Mouse (Mus musculus) liver, embryonic 14.5 days (tissue): ENCODE results near the gene Fhod1.

ENCODE experiments used
- CTCF ChIP-seq: IDR thresholded peaks from 2 replicates; pipeline ENCODE4 v1.5.1; 2016; ENCODE audit warnings: antibody characterized with exemption, low read depth, control low read depth
- EP300 ChIP-seq: IDR thresholded peaks from 2 replicates; pipeline ENCODE4 v1.6.1; 2016; ENCODE audit warnings: antibody characterized with exemption, low read depth

GRCm38 (mm10) chr8:105290554-105291314, 57.0 kb downstream of the Fhod1 start:
- peak; percentile 98 for TF ChIP-seq CTCF
- no peak for TF ChIP-seq EP300
